Mouse (Mus musculus) adrenal gland, adult 2 months (tissue): ENCODE results near the gene Fli1. TPM values are rescaled to one million over a fixed set of nuclear protein-coding genes. Genes with fewer than 3 reads are reported as not detected.

Experiments
- DNase-seq: peaks from one replicate; pipeline ENCODE4 v3.0.0; 2021
- polyA plus RNA-seq: library from polyadenylated mRNA; depleted of rRNA; stranded (reverse); fragments of >200 nt; gene quantifications from 2 replicates; pipeline ENCODE4 v1.2.3, GENCODE M21; 2012
- total RNA-seq, 2 experiments: library from RNA; stranded (reverse); gene quantifications; 2 replicates each; pipeline ENCODE4 v1.2.3; 2021

Gene Fli1
- total and polyA plus RNA-seq, 3 experiments: 3.0 to 20.0 (median 10.5) TPM

GRCm38 (mm10) chr9:32549462-32550384, 7.1 kb upstream of the Fli1 start:
- no peak for DNase-seq

GRCm38 (mm10) chr9:32546731-32547130, 4.1 kb upstream of the Fli1 start:
- DNase-seq: no peak

GRCm38 (mm10) chr9:32544731-32545661, 2.3 kb upstream of the Fli1 start:
- peak; percentile 39 for DNase-seq

GRCm38 (mm10) chr9:32543923-32544575, 1.4 kb upstream of the Fli1 start:
- no peak for DNase-seq

- peak; percentile 28 for DNase-seq
Measured at GRCm38 (mm10) chr9:32543040-32543581, 450 bp upstream of the Fli1 start.

- DNase-seq: peak; percentile 56
Measured at GRCm38 (mm10) chr9:32541223-32541901, 1.3 kb downstream of the Fli1 start.

GRCm38 (mm10) chr9:32540406-32541222, 2.0 kb downstream of the Fli1 start:
- peak; percentile 67 for DNase-seq

GRCm38 (mm10) chr9:32540061-32540405, 2.6 kb downstream of the Fli1 start:
- DNase-seq: peak; percentile 59

GRCm38 (mm10) chr9:32539321-32539761, 3.3 kb downstream of the Fli1 start:
- DNase-seq: no peak

GRCm38 (mm10) chr9:32538124-32538523, 4.5 kb downstream of the Fli1 start:
- DNase-seq: no peak

- no peak for DNase-seq
Measured at GRCm38 (mm10) chr9:32537706-32538105, 5.0 kb downstream of the Fli1 start.

GRCm38 (mm10) chr9:32535201-32535955, 7.3 kb downstream of the Fli1 start:
- DNase-seq: no peak

GRCm38 (mm10) chr9:32534025-32534615, 8.5 kb downstream of the Fli1 start:
- DNase-seq: no peak

GRCm38 (mm10) chr9:32531588-32531987, 11.1 kb downstream of the Fli1 start:
- no peak for DNase-seq

- no peak for DNase-seq
Measured at GRCm38 (mm10) chr9:32530975-32531374, 11.7 kb downstream of the Fli1 start.

- DNase-seq: no peak
Measured at GRCm38 (mm10) chr9:32530188-32530587, 12.5 kb downstream of the Fli1 start.

GRCm38 (mm10) chr9:32529594-32529993, 13.1 kb downstream of the Fli1 start:
- DNase-seq: no peak

- DNase-seq: no peak
Measured at GRCm38 (mm10) chr9:32527329-32527728, 15.3 kb downstream of the Fli1 start.

GRCm38 (mm10) chr9:32525787-32526186, 16.9 kb downstream of the Fli1 start:
- no peak for DNase-seq
